Mouse (Mus musculus) MEL (cell line): ENCODE data around the gene Kcna5. TPM values are rescaled to one million over a fixed set of nuclear protein-coding genes. Genes with fewer than 3 reads are reported as not detected.

ENCODE experiments used
- DNase-seq: peaks from one replicate; pipeline ENCODE4 v3.0.0; 2011; ENCODE audit warnings: low read depth, low spot score
- H3K27ac ChIP-seq: 2 replicates; pipeline ENCODE4 v1.5.1; 2012; ENCODE audit warnings: low read depth, mild to moderate bottlenecking, control low read depth, low read length, moderate library complexity; ENCODE audit not compliant: control insufficient read depth
- H3K27me3 ChIP-seq, 2 experiments: fragments of 150-350 bp in 1 of 2; sonication (generic) in 1 of 2; 2 replicates each; pipeline ENCODE4 v1.6.1; 2012; ENCODE audit warnings: low read length in 2 of 2, mild to moderate bottlenecking in 2 of 2, improper control_type of control experiment in 1 of 2, moderate library complexity in 1 of 2; ENCODE audit not compliant: insufficient read depth in 2 of 2, control insufficient read depth in 1 of 2
- H3K36me3 ChIP-seq, 2 experiments: 2 replicates each; pipeline ENCODE4 v1.6.1; 2012 to 2014; ENCODE audit warnings: low read length in 2 of 2, improper control_type of control experiment in 1 of 2, inconsistent platforms in 1 of 2, mild to moderate bottlenecking in 1 of 2; ENCODE audit not compliant: insufficient read depth in 2 of 2, control insufficient read depth in 1 of 2
- H3K4me1 ChIP-seq, 2 experiments: fragments of 150-350 bp in 1 of 2; sonication (generic) in 1 of 2; 2 replicates each; pipeline ENCODE4 v1.6.1; 2012; ENCODE audit warnings: low read length in 2 of 2, improper control_type of control experiment in 1 of 2, mild to moderate bottlenecking in 1 of 2; ENCODE audit not compliant: insufficient read depth in 2 of 2, control insufficient read depth in 1 of 2
- H3K4me3 ChIP-seq, 2 experiments: fragments of 150-350 bp in 1 of 2; sonication (generic) in 1 of 2; 2 replicates each; pipeline ENCODE4 v1.5.1; 2012; ENCODE audit warnings: low read depth in 2 of 2, low read length in 2 of 2, mild to moderate bottlenecking in 2 of 2, moderate library complexity in 2 of 2, control low read depth in 1 of 2, improper control_type of control experiment in 1 of 2; ENCODE audit not compliant: control insufficient read depth in 1 of 2, insufficient read depth in 1 of 2
- H3K79me2 ChIP-seq: 2 replicates; pipeline ENCODE4 v1.6.1; 2012; ENCODE audit warnings: mild to moderate bottlenecking, low read length, moderate library complexity; ENCODE audit not compliant: control insufficient read depth, poor library complexity, insufficient read depth
- H3K9ac ChIP-seq: 2 replicates; pipeline ENCODE4 v1.6.1; 2012; ENCODE audit warnings: low read depth, mild to moderate bottlenecking, control low read depth, low read length, moderate library complexity; ENCODE audit not compliant: control insufficient read depth, poor library complexity, severe bottlenecking
- H3K9me3 ChIP-seq: fragments of 150-350 bp; sonication (generic); replicated peaks from 2 replicates; pipeline ENCODE4 v1.6.1; 2012; ENCODE audit warnings: mild to moderate bottlenecking, low read length, improper control_type of control experiment, moderate library complexity; ENCODE audit not compliant: insufficient read depth
- CHD1 ChIP-seq: IDR thresholded peaks from 2 replicates; pipeline ENCODE4 v1.6.1; 2012; ENCODE audit warnings: low read depth, mild to moderate bottlenecking, inconsistent platforms, low read length, improper control_type of control experiment
- CTCF ChIP-seq, 3 experiments: IDR thresholded peaks in 2 of 3; conservative IDR thresholded peaks in 1 of 3; 2 replicates each; pipeline ENCODE4 v1.5.1; 2011 to 2012; ENCODE audit warnings: low read length in 3 of 3, low read depth in 2 of 3, mild to moderate bottlenecking in 2 of 3, improper control_type of control experiment in 1 of 3, inconsistent platforms in 1 of 3, mixed read lengths in 1 of 3, moderate library complexity in 1 of 3; ENCODE audit not compliant: control insufficient read depth in 1 of 3, insufficient read depth in 1 of 3, poor library complexity in 1 of 3, severe bottlenecking in 1 of 3
- ELF1 ChIP-seq: IDR thresholded peaks from 2 replicates; pipeline ENCODE4 v1.6.1; 2014; ENCODE audit warnings: low read depth, mild to moderate bottlenecking, inconsistent platforms, low read length, improper control_type of control experiment, moderate library complexity
- ETS1 ChIP-seq: IDR thresholded peaks from 2 replicates; pipeline ENCODE4 v1.6.1; 2012; ENCODE audit warnings: low read depth, mild to moderate bottlenecking, inconsistent platforms, low read length, improper control_type of control experiment, moderate library complexity
- GATA1 ChIP-seq: IDR thresholded peaks from 2 replicates; pipeline ENCODE4 v1.6.1; 2011; ENCODE audit warnings: low read depth, low read length, improper control_type of control experiment
- KAT2A ChIP-seq: conservative IDR thresholded peaks from 2 replicates; pipeline ENCODE4 v1.6.1; 2012; ENCODE audit warnings: low read depth, low read length, improper control_type of control experiment, inconsistent platforms
- MAX ChIP-seq: IDR thresholded peaks from 2 replicates; pipeline ENCODE4 v1.6.1; 2011; ENCODE audit warnings: low read length, improper control_type of control experiment
- MAZ ChIP-seq: IDR thresholded peaks from 2 replicates; pipeline ENCODE4 v1.6.1; 2012; ENCODE audit warnings: low read depth, mild to moderate bottlenecking, inconsistent platforms, low read length, improper control_type of control experiment
- MYC ChIP-seq: IDR thresholded peaks from 2 replicates; pipeline ENCODE4 v1.6.1; 2011; ENCODE audit warnings: low read depth, mild to moderate bottlenecking, low read length, improper control_type of control experiment, moderate library complexity
- NRF1 ChIP-seq: IDR thresholded peaks from 2 replicates; pipeline ENCODE4 v1.6.1; 2014; ENCODE audit warnings: low read depth, mild to moderate bottlenecking, inconsistent platforms, low read length, improper control_type of control experiment, moderate library complexity; ENCODE audit not compliant: poor library complexity, insufficient read depth, severe bottlenecking
- POLR2A ChIP-seq, 2 experiments: IDR thresholded peaks; 2 replicates each; pipeline ENCODE4 v1.6.1; 2011 to 2012; ENCODE audit warnings: low read length in 2 of 2, mild to moderate bottlenecking in 2 of 2, control low read depth in 1 of 2, improper control_type of control experiment in 1 of 2, low read depth in 1 of 2, moderate library complexity in 1 of 2; ENCODE audit not compliant: control insufficient read depth in 1 of 2, insufficient read depth in 1 of 2, poor library complexity in 1 of 2
- POLR2AphosphoS5 ChIP-seq: IDR thresholded peaks from 2 replicates; pipeline ENCODE4 v1.6.1; 2012; ENCODE audit warnings: low read depth, borderline replicate concordance, mild to moderate bottlenecking, inconsistent platforms, low read length, moderate library complexity, mixed read lengths
- SIN3A ChIP-seq: IDR thresholded peaks from 2 replicates; pipeline ENCODE4 v1.6.1; 2012; ENCODE audit warnings: low read length, improper control_type of control experiment, inconsistent platforms
- TBP ChIP-seq: IDR thresholded peaks from 2 replicates; pipeline ENCODE4 v1.8.0; 2011; ENCODE audit warnings: low read depth, low read length, improper control_type of control experiment
- TCF12 ChIP-seq: IDR thresholded peaks from 2 replicates; pipeline ENCODE4 v1.6.1; 2014; ENCODE audit warnings: low read depth, mild to moderate bottlenecking, inconsistent platforms, low read length, improper control_type of control experiment, moderate library complexity
- USF2 ChIP-seq, 2 experiments: IDR thresholded peaks; 2 replicates each; pipeline ENCODE4 v1.6.1; 2011 to 2012; ENCODE audit warnings: improper control_type of control experiment in 2 of 2, low read length in 2 of 2, borderline replicate concordance in 1 of 2, inconsistent platforms in 1 of 2, low read depth in 1 of 2, mild to moderate bottlenecking in 1 of 2; ENCODE audit not compliant: insufficient read depth in 1 of 2
- ZC3H11A ChIP-seq: IDR thresholded peaks from 2 replicates; pipeline ENCODE4 v1.6.1; 2012; ENCODE audit warnings: low read depth, mild to moderate bottlenecking, inconsistent platforms, low read length, improper control_type of control experiment
- ZMIZ1 ChIP-seq: IDR thresholded peaks from 2 replicates; pipeline ENCODE4 v1.6.1; 2012; ENCODE audit warnings: low read depth, mild to moderate bottlenecking, inconsistent platforms, low read length, improper control_type of control experiment, moderate library complexity
- ZNF384 ChIP-seq: IDR thresholded peaks from 2 replicates; pipeline ENCODE4 v1.6.1; 2012; ENCODE audit warnings: low read depth, mild to moderate bottlenecking, inconsistent platforms, low read length, improper control_type of control experiment
- polyA plus RNA-seq, 2 experiments: library from polyadenylated mRNA; stranded (reverse) in 1 of 2; unstranded in 1 of 2; fragments of >175 nt in 1 of 2; fragments of >200 nt in 1 of 2; gene quantifications; 2 replicates each; pipeline versions ENCODE4 v1.2.1 to v1.2.4; 2012; ENCODE audit warnings: low replicate concordance in 2 of 2, low read depth in 1 of 2; ENCODE audit not compliant: insufficient read length in 2 of 2, insufficient read depth in 1 of 2, missing spikeins in 1 of 2
- total RNA-seq: library from RNA; depleted of rRNA; stranded (reverse); fragments of 300-350 nt; gene quantifications from 2 replicates; pipeline ENCODE4 v1.2.3, GENCODE M21; 2012

Gene Kcna5
- total and polyA plus RNA-seq, 3 experiments: not detected

- Histone ChIP-seq H3K4me3 (no peak overlapping the region), H3K9ac (no peak overlapping the region), H3K79me2 (no peaks in the 10 kb centered on the region), H3K27ac (no peak overlapping the region), H3K36me3 (no peaks in the 10 kb centered on the region)
- no peak for TF ChIP-seq POLR2A (IDR thresholded peaks at IDR 0.05; ENCODE audit: control insufficient read depth in 1 of 2, insufficient read depth in 1 of 2, low read depth in 1 of 2, low read length in 2 of 2, poor library complexity in 1 of 2)
- no peak for TF ChIP-seq ETS1
- TF ChIP-seq ZMIZ1: no peak
- no peak for TF ChIP-seq KAT2A
- no peak for TF ChIP-seq CHD1
- no peak for TF ChIP-seq ZNF384
- TF ChIP-seq TBP: no peak
- TF ChIP-seq MYC: no peak
- no peak for TF ChIP-seq GATA1
- no peak for TF ChIP-seq USF2 (IDR thresholded peaks at IDR 0.05; ENCODE audit: borderline replicate concordance in 1 of 2, insufficient read depth in 1 of 2, low read depth in 1 of 2, low read length in 2 of 2)
- TF ChIP-seq MAX: no peak
- TF ChIP-seq POLR2AphosphoS5: no peak
- TF ChIP-seq, all 39 proteins: peak for 0
- no peak for DNase-seq
- H3K4me1 ChIP-seq: no peaks in the 10 kb centered on the region
- no peaks in the 10 kb centered on the region for H3K27me3 ChIP-seq
- H3K9me3 ChIP-seq: no peaks in the 10 kb centered on the region
These were observed 9.2 kb upstream of the Kcna5 start for GRCm38 (mm10) chr6:126544107-126545036.

- no peaks in the 10 kb centered on the region for H3K79me2 ChIP-seq
- H3K9me3 ChIP-seq: no peaks in the 10 kb centered on the region
- TF ChIP-seq SIN3A (no peak), ETS1 (no peak), ZC3H11A (no peak), CHD1 (no peak), NRF1 (no peak), MAZ (no peak), CTCF (IDR thresholded peaks at IDR 0.05 in 2 of 3, conservative IDR thresholded peaks at IDR 0.05 in 1 of 3; ENCODE audit: control insufficient read depth in 1 of 3, insufficient read depth in 1 of 3, low read depth in 2 of 3, low read length in 3 of 3, poor library complexity in 1 of 3, severe bottlenecking in 1 of 3) (no peak), TCF12 (no peak), ELF1 (no peak), MYC (no peak), ZNF384 (no peak), KAT2A (no peak)
- no peak for DNase-seq
- no peaks in the 10 kb centered on the region for H3K4me1 ChIP-seq
- H3K27ac ChIP-seq: no peak overlapping the region
- H3K36me3 ChIP-seq: no peaks in the 10 kb centered on the region
- H3K27me3 ChIP-seq: no peaks in the 10 kb centered on the region
- H3K4me3 ChIP-seq: no peak overlapping the region
- H3K9ac ChIP-seq: no peak overlapping the region
These were observed 7.5 kb upstream of the Kcna5 start for GRCm38 (mm10) chr6:126542724-126543123.
